Mouse (Mus musculus) hindbrain, embryonic 12.5 days (tissue): Measurements from ENCODE around the gene Rbm15. TPM values are rescaled to one million over a fixed set of nuclear protein-coding genes. Genes with fewer than 3 reads are reported as not detected.

Experiments
- ATAC-seq: fragments of 200-750 bp; cut with Nextera tagmentation; 2 replicates; pipeline ENCODE4 v1.8.0; 2017; ENCODE audit warnings: moderate TSS enrichment; ENCODE audit not compliant: low FRiP score
- H3K27ac ChIP-seq: fragments of 300-500 bp; sonication (generic); 2 replicates; pipeline ENCODE4 v1.5.1; 2016; ENCODE audit warnings: mild to moderate bottlenecking
- H3K27me3 ChIP-seq: fragments of 300-500 bp; sonication (generic); 2 replicates; pipeline ENCODE4 v1.6.1; 2016; ENCODE audit warnings: mild to moderate bottlenecking
- H3K36me3 ChIP-seq: fragments of 300-500 bp; sonication (generic); 2 replicates; pipeline ENCODE4 v1.6.1; 2016; ENCODE audit warnings: mild to moderate bottlenecking
- H3K4me1 ChIP-seq: fragments of 300-500 bp; sonication (generic); 2 replicates; pipeline ENCODE4 v1.6.1; 2016
- H3K4me2 ChIP-seq: fragments of 300-500 bp; sonication (generic); replicated peaks from 2 replicates; pipeline ENCODE4 v1.6.1; 2016; ENCODE audit warnings: mild to moderate bottlenecking
- H3K4me3 ChIP-seq: fragments of 300-500 bp; sonication (generic); 2 replicates; pipeline ENCODE4 v1.5.1; 2016; ENCODE audit warnings: mild to moderate bottlenecking
- H3K9ac ChIP-seq: fragments of 300-500 bp; sonication (generic); 2 replicates; pipeline ENCODE4 v1.6.1; 2016; ENCODE audit warnings: mild to moderate bottlenecking, moderate library complexity
- H3K9me3 ChIP-seq: fragments of 300-500 bp; sonication (generic); replicated peaks from 2 replicates; pipeline ENCODE4 v1.6.1; 2016; ENCODE audit warnings: mild to moderate bottlenecking
- WGBS: fragments of 180-500 bp; shearing (Covaris S2); methylation state at CpG from one replicate; pipeline ENCODE4 v1.1.7; 2016; 5-methylcytosine and 5-hydroxymethylcytosine counted together
- polyA plus RNA-seq: library from polyadenylated mRNA; unstranded; fragments of >200 nt; fragmentation: Nextera tagmentation; extraction: Ambion mirVana; gene quantifications from 2 replicates; pipeline ENCODE4 v1.2.1, GENCODE M21; 2016

Rbm15 gene
- polyA plus RNA-seq, result 14.2 and 15.3 TPM in 2 replicates

GRCm38 (mm10) chr3:107333381-107334201 is at the start of gene Rbm15:
Rbm15 (minus strand) TSS chr3:107333673.
- Histone ChIP-seq H3K4me2 (peak within 1 kb of the TSS; percentile 89), H3K4me1 (peaks cover 32% of the 10 kb centered on the region), H3K9ac (peak within 1 kb of the TSS; percentile 88), H3K27ac (peak within 1 kb of the TSS; percentile 97), H3K9me3 (no peaks in the 10 kb centered on the region), H3K4me3 (peak within 1 kb of the TSS; percentile 92), H3K36me3 (peaks cover 18% of the 10 kb centered on the region), H3K27me3 (no peaks in the 10 kb centered on the region)
- peak; percentile 97 for ATAC-seq
- WGBS, result under 1% methylated on average over 62 of the region's 62 CpGs

- H3K4me2 ChIP-seq, result no peak overlapping the region
- WGBS, result 6% methylated on average over 4 of the region's 4 CpGs
- H3K27ac ChIP-seq, result no peak overlapping the region
- H3K36me3 ChIP-seq, result no peaks in the 10 kb centered on the region
- H3K4me1 ChIP-seq, result peaks cover 17% of the 10 kb centered on the region; the same call in 1 of the 2 replicates
- H3K27me3 ChIP-seq, result no peaks in the 10 kb centered on the region
- H3K4me3 ChIP-seq, result no peak overlapping the region
- no peaks in the 10 kb centered on the region for H3K9me3 ChIP-seq
- H3K9ac ChIP-seq, result no peak overlapping the region
- ATAC-seq, result 0 out of 2 replicates have a peak, but pooled peaks have one; percentile 30
Measured at GRCm38 (mm10) chr3:107379422-107379821, 45.9 kb upstream of the Rbm15 start.

- Histone ChIP-seq H3K27ac (no peak overlapping the region), H3K4me2 (no peak overlapping the region), H3K27me3 (no peaks in the 10 kb centered on the region), H3K9ac (no peak overlapping the region), H3K9me3 (no peaks in the 10 kb centered on the region), H3K36me3 (no peaks in the 10 kb centered on the region), H3K4me3 (no peak overlapping the region), H3K4me1 (peaks cover 17% of the 10 kb centered on the region; the same call in 1 of the 2 replicates)
- ATAC-seq, result no peak
- WGBS, result 88% methylated on average over 5 of the region's 5 CpGs
Measured at GRCm38 (mm10) chr3:107378626-107379025, 45.2 kb upstream of the Rbm15 start.

- Histone ChIP-seq H3K4me3 (no peak overlapping the region), H3K4me2 (no peak overlapping the region), H3K9ac (no peak overlapping the region), H3K27ac (no peak overlapping the region), H3K9me3 (no peaks in the 10 kb centered on the region), H3K27me3 (no peaks in the 10 kb centered on the region), H3K36me3 (no peaks in the 10 kb centered on the region), H3K4me1 (0 out of 2 replicates have a peak, but pooled peaks cover 9% of the 10 kb centered on the region)
- peak; percentile 48; the same call in 1 of the 2 replicates for ATAC-seq
- WGBS, result 15% methylated on average over 6 of the region's 6 CpGs
Measured at GRCm38 (mm10) chr3:107374948-107375664, 41.6 kb upstream of the Rbm15 start.

- H3K27ac ChIP-seq, result no peak overlapping the region
- H3K9ac ChIP-seq, result no peak overlapping the region
- no peak overlapping the region for H3K4me3 ChIP-seq
- H3K4me1 ChIP-seq, result no peaks in the 10 kb centered on the region
- peaks cover 7% of the 10 kb centered on the region; the same call in 1 of the 2 replicates for H3K27me3 ChIP-seq
- no peak for ATAC-seq
- H3K36me3 ChIP-seq, result no peaks in the 10 kb centered on the region
- no peak overlapping the region for H3K4me2 ChIP-seq
- H3K9me3 ChIP-seq, result no peaks in the 10 kb centered on the region
- WGBS, result 82% methylated on average over 6 of the region's 6 CpGs
Measured at GRCm38 (mm10) chr3:107369156-107369555, 35.7 kb upstream of the Rbm15 start.

- no peak for ATAC-seq
- Histone ChIP-seq H3K36me3 (no peaks in the 10 kb centered on the region), H3K4me2 (no peak overlapping the region), H3K9ac (no peak overlapping the region), H3K9me3 (no peaks in the 10 kb centered on the region), H3K4me3 (no peak overlapping the region), H3K27me3 (peaks cover 7% of the 10 kb centered on the region; the same call in 1 of the 2 replicates), H3K27ac (no peak overlapping the region), H3K4me1 (no peaks in the 10 kb centered on the region)
- 86% methylated on average over 8 of the region's 8 CpGs for WGBS
Measured at GRCm38 (mm10) chr3:107367938-107368599, 34.6 kb upstream of the Rbm15 start.

GRCm38 (mm10) chr3:107365341-107365740 is 31.9 kb upstream of the Rbm15 start:
- Histone ChIP-seq H3K36me3 (no peaks in the 10 kb centered on the region), H3K4me1 (0 out of 2 replicates have a peak, but pooled peaks cover 4% of the 10 kb centered on the region), H3K4me3 (no peak overlapping the region), H3K27ac (no peak overlapping the region), H3K4me2 (no peak overlapping the region), H3K9me3 (no peaks in the 10 kb centered on the region), H3K9ac (no peak overlapping the region), H3K27me3 (peaks cover 14% of the 10 kb centered on the region; the same call in 1 of the 2 replicates)
- ATAC-seq, result no peak
- WGBS, result 87% methylated on average over 4 of the region's 4 CpGs

GRCm38 (mm10) chr3:107363391-107363790 is 29.9 kb upstream of the Rbm15 start:
- H3K4me1 ChIP-seq, result 0 out of 2 replicates have a peak, but pooled peaks cover 8% of the 10 kb centered on the region
- H3K27me3 ChIP-seq, result peaks cover 14% of the 10 kb centered on the region; the same call in 1 of the 2 replicates
- no peak overlapping the region for H3K4me2 ChIP-seq
- WGBS, result 89% methylated on average over 5 of the region's 5 CpGs
- no peak overlapping the region for H3K27ac ChIP-seq
- no peaks in the 10 kb centered on the region for H3K9me3 ChIP-seq
- no peaks in the 10 kb centered on the region for H3K36me3 ChIP-seq
- ATAC-seq, result no peak
- H3K4me3 ChIP-seq, result no peak overlapping the region
- no peak overlapping the region for H3K9ac ChIP-seq

- Histone ChIP-seq H3K36me3 (no peaks in the 10 kb centered on the region), H3K4me1 (peaks cover 11% of the 10 kb centered on the region; the same call in 1 of the 2 replicates), H3K9ac (no peak overlapping the region), H3K27ac (no peak overlapping the region), H3K4me3 (no peak overlapping the region), H3K9me3 (no peaks in the 10 kb centered on the region), H3K4me2 (no peak overlapping the region), H3K27me3 (peaks cover 7% of the 10 kb centered on the region; the same call in 1 of the 2 replicates)
- 64% methylated on average over 4 of the region's 4 CpGs for WGBS
- no peak for ATAC-seq
Measured at GRCm38 (mm10) chr3:107360341-107360740, 26.9 kb upstream of the Rbm15 start.

GRCm38 (mm10) chr3:107357700-107358234 is 24.3 kb upstream of the Rbm15 start:
- 66% methylated on average over 3 of the region's 3 CpGs for WGBS
- H3K4me2 ChIP-seq, result no peak overlapping the region

GRCm38 (mm10) chr3:107356964-107357441 is 23.5 kb upstream of the Rbm15 start:
- Histone ChIP-seq H3K4me1 (peaks cover 11% of the 10 kb centered on the region; the same call in 1 of the 2 replicates), H3K9me3 (no peaks in the 10 kb centered on the region), H3K4me3 (no peak overlapping the region), H3K27ac (no peak overlapping the region), H3K27me3 (peaks cover 7% of the 10 kb centered on the region; the same call in 1 of the 2 replicates), H3K4me2 (0 out of 2 replicates have a peak overlapping the region, but pooled peaks have one; percentile 22), H3K9ac (no peak overlapping the region), H3K36me3 (no peaks in the 10 kb centered on the region)
- WGBS, result 1% methylated on average over 10 of the region's 11 CpGs
- ATAC-seq, result peak; percentile 88

More at GRCm38 (mm10) chr3:107357700-107358234, 24.3 kb upstream of the Rbm15 start:
- Histone ChIP-seq H3K36me3 (no peaks in the 10 kb centered on the region), H3K27ac (no peak overlapping the region), H3K27me3 (peaks cover 7% of the 10 kb centered on the region; the same call in 1 of the 2 replicates), H3K4me1 (peaks cover 11% of the 10 kb centered on the region; the same call in 1 of the 2 replicates), H3K4me3 (no peak overlapping the region), H3K9me3 (no peaks in the 10 kb centered on the region), H3K9ac (no peak overlapping the region)
- no peak for ATAC-seq
